Mouse (Mus musculus): Measurements from ENCODE around the gene Ripk3.
A peak's percentile ranks its signal among the peaks of the same experiment; 100 is the strongest.

The Ripk3 gene

GRCm38 (mm10) chr14:55795380-55796163, 6.9 kb upstream of the Ripk3 start:
- peak in 1 of 2 experiments; percentile 4 for DNase-seq (ENCODE audit: low spot score in 2 of 2)

- DNase-seq (ENCODE audit: low spot score in 2 of 2) = peak in 1 of 2 experiments; percentile 0
Observed at GRCm38 (mm10) chr14:55793946-55794345, 5.3 kb upstream of the Ripk3 start.

- DNase-seq (ENCODE audit: low spot score in 2 of 2) = no peak
Observed at GRCm38 (mm10) chr14:55793461-55793860, 4.8 kb upstream of the Ripk3 start.

- DNase-seq (ENCODE audit: low spot score in 2 of 2) = peak in 1 of 2 experiments; percentile 0
Observed at GRCm38 (mm10) chr14:55787731-55788130, 934 bp downstream of the Ripk3 start.

GRCm38 (mm10) chr14:55785195-55785594, 3.5 kb downstream of the Ripk3 start:
- DNase-seq (ENCODE audit: low spot score in 2 of 2) = peak; percentile 0

- DNase-seq (ENCODE audit: low spot score in 2 of 2) = peak in 1 of 2 experiments; percentile 2
Observed at GRCm38 (mm10) chr14:55783958-55784235, 4.8 kb downstream of the Ripk3 start, which contains the start of gene Adcy4. Adcy4 (minus strand) TSS chr14:55784095.

GRCm38 (mm10) chr14:55783171-55783957, 5.3 kb downstream of the Ripk3 start:
- peak; percentile 2 to 7 for DNase-seq (ENCODE audit: low spot score in 2 of 2)

GRCm38 (mm10) chr14:55782361-55782960, 6.2 kb downstream of the Ripk3 start:
- DNase-seq (ENCODE audit: low spot score in 2 of 2) = peak in 1 of 2 experiments; percentile 1

GRCm38 (mm10) chr14:55781310-55781709, 7.4 kb downstream of the Ripk3 start:
- DNase-seq (ENCODE audit: low spot score in 2 of 2) = peak in 1 of 2 experiments; percentile 64

- DNase-seq (ENCODE audit: low spot score in 2 of 2) = peak in 1 of 2 experiments; percentile 1
Observed at GRCm38 (mm10) chr14:55780736-55781135, 7.9 kb downstream of the Ripk3 start.

- DNase-seq (ENCODE audit: low spot score in 2 of 2) = peak in 1 of 2 experiments; percentile 0
Observed at GRCm38 (mm10) chr14:55779656-55780055, 9.0 kb downstream of the Ripk3 start.

- DNase-seq (ENCODE audit: low spot score in 2 of 2) = peak in 1 of 2 experiments; percentile 1
Observed at GRCm38 (mm10) chr14:55778686-55779085, 10.0 kb downstream of the Ripk3 start.

- DNase-seq (ENCODE audit: low spot score in 2 of 2) = no peak
Observed at GRCm38 (mm10) chr14:55777806-55778205, 10.9 kb downstream of the Ripk3 start.

- DNase-seq (ENCODE audit: low spot score in 2 of 2) = no peak
Observed at GRCm38 (mm10) chr14:55777176-55777575, 11.5 kb downstream of the Ripk3 start.

GRCm38 (mm10) chr14:55776711-55777110, 12.0 kb downstream of the Ripk3 start:
- DNase-seq (ENCODE audit: low spot score in 2 of 2) = no peak

- no peak for DNase-seq (ENCODE audit: low spot score in 2 of 2)
Observed at GRCm38 (mm10) chr14:55769087-55769703, 19.5 kb downstream of the Ripk3 start.

- DNase-seq (ENCODE audit: low spot score in 2 of 2) = no peak
Observed at GRCm38 (mm10) chr14:55768555-55768954, 20.1 kb downstream of the Ripk3 start.

GRCm38 (mm10) chr14:55767519-55768414, 20.9 kb downstream of the Ripk3 start:
- peak; percentile 45 to 70 for DNase-seq (ENCODE audit: low spot score in 2 of 2)

- DNase-seq (ENCODE audit: low spot score in 2 of 2) = no peak
Observed at GRCm38 (mm10) chr14:55765696-55766095, 23.0 kb downstream of the Ripk3 start, which contains the start of gene Ltb4r1. Ltb4r1 (plus strand) TSS chr14:55765962.

GRCm38 (mm10) chr14:55763166-55763565, 25.5 kb downstream of the Ripk3 start:
- no peak for DNase-seq (ENCODE audit: low spot score in 2 of 2)

Measured in urinary bladder, postnatal 36 days (tissue).